Mouse (Mus musculus): ENCODE measurements around the gene Lasp1.

GRCm38 (mm10) chr11:97812491-97812921, 13.7 kb downstream of the Lasp1 start:
- TF ChIP-seq POLR2A (IDR thresholded peaks at IDR 0.05; ENCODE audit: control insufficient read depth, low read depth, low read length) (no peak), CTCF (IDR thresholded peaks at IDR 0.05; ENCODE audit: control insufficient read depth, insufficient read depth, insufficient replicate concordance, low read depth, low read length) (no peak)
